Mouse (Mus musculus): Measurements from ENCODE around the gene Auts2. TPM values are rescaled to one million over a fixed set of nuclear protein-coding genes. Genes with fewer than 3 reads are reported as not detected.

The Auts2 gene
- total RNA-seq, 2 experiments from 2014 or later: 40.8 to 53.0 TPM

DNA sequence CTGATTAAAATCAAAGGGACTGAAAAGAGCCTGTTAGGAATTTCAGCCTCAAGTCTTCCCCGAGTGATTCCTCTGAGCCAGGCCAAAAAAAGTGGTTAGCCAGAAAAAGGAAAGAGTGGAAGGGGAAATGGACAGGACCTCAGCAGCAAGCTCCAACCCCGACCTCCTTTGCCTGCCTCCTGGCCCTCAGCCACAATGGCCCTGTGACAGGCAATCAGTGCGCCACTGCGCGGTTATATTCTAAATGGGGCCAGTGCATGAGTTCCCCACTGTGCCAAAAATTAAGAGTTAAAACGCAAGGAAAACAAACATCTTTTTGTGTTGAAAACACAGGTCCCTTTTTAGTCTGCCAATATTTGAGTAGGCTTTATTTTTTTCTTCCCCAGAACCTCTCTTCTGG, 755.1 kb downstream of the Auts2 start:
- intact Hi-C loops (cut with DNase I): no loop called here
- DNase-seq: peak in 1 of 2 experiments; percentile 15

DNA sequence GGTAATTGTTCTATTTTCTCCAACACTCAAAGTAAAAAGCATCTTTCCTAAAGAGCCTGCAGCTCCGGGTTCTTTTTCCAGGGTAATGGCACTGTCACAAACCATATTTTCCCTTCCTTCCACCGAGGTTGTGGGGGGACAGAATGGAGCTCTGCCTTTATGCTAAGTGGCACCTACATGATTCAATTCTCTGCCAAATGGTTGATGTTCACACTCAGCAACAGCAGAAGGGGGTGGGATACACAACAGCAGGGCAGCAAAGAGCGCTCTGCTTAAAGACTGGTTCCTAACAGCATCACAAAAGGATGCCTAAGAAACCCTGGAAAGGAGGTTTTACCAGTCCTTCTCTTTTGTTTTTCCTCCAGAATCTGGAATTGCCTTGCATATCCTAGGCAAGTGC, 759.9 kb downstream of the Auts2 start:
- intact Hi-C loops (cut with DNase I): no loop called here
- DNase-seq: no peak

- intact Hi-C loops (cut with DNase I): no loop called here
- no peak for DNase-seq
Measured at GRCm38 (mm10) chr5:131781063-131781462, 762.1 kb downstream of the Auts2 start.

DNA sequence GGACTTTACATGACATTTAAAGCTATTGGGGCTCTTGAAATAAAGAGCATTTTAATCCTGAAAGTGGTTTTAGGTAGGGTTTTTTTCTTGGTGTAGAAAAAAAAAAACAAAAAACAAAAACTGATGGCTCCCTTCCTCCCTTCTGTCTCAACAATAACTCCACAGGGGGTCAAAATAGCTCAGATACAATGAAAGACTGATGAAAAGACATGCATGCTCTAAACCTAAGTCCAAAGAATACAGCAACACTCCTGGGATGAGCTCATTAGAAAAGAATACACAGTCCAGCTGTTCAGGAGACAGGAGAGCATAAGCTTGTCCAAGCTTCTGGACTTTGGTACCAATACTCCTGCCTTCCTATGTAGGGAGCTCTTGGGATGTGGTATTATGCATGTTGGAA, 764.0 kb downstream of the Auts2 start:
- intact Hi-C loops (cut with DNase I): no loop called here
- no peak for DNase-seq

DNA sequence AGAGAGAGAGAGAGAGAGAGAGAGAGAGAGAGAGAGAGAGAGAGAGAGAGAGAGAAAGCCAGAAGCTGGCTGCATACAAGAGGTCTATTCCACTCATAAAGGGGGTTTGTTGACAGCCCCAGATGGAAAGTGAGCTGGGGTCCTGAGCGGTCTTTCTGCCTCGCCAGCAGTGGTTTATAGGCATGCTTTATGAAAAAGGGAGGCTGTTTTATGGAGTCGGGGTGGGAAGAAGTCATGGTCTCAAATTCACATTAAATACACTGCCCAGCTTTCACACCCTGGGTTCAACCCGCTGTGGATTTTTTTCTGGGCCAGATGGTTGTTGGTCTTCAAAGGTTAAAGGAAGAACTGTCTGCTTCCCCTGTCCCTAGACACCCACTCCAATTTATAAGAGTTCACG, 767.5 kb downstream of the Auts2 start:
- DNase-seq: no peak
- intact Hi-C loops (cut with DNase I): no loop called here

GRCm38 (mm10) chr5:131775222-131775621, 767.9 kb downstream of the Auts2 start:
- intact Hi-C loops (cut with DNase I): no loop called here

GRCm38 (mm10) chr5:131774792-131775191, 768.4 kb downstream of the Auts2 start:
- intact Hi-C loops (cut with DNase I): no loop called here

More at GRCm38 (mm10) chr5:131775222-131775621, 767.9 kb downstream of the Auts2 start:
- DNase-seq: no peak

DNA sequence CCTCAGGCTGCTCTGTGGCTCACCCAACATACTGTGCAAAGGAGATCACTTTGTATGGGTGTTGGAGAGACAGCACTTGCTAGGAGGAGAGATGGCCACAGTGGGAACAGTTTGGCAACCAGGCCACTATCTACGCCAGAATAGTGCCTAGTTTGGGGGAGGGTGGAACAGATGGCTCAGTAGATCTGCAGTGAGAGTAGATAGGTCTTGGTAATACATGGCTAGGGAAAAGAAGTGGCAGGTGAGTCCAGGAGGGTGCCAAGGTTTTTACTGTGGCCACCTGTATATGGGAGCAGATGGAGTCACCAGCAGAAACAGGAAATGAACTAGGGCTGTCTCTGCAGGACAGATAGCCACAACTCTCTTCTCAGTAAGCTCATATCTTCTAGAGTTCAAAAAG, 770.5 kb downstream of the Auts2 start:
- intact Hi-C loops (cut with DNase I): no loop called here
- DNase-seq: no peak

More at GRCm38 (mm10) chr5:131774792-131775191, 768.4 kb downstream of the Auts2 start:
- no peak for DNase-seq

- intact Hi-C loops (cut with DNase I): no loop called here
- DNase-seq: no peak
Measured at GRCm38 (mm10) chr5:131769273-131769672, 773.9 kb downstream of the Auts2 start.

GRCm38 (mm10) chr5:131767699-131768264, 775.4 kb downstream of the Auts2 start:
- no peak for DNase-seq
- intact Hi-C loops (cut with DNase I): no loop called here

GRCm38 (mm10) chr5:131767176-131767575, 776.0 kb downstream of the Auts2 start:
- intact Hi-C loops (cut with DNase I): no loop called here

GRCm38 (mm10) chr5:131759432-131759831, 783.7 kb downstream of the Auts2 start:
- intact Hi-C loops (cut with DNase I): no loop called here
- no peak for DNase-seq

More at GRCm38 (mm10) chr5:131767176-131767575, 776.0 kb downstream of the Auts2 start:
- no peak for DNase-seq

- no peak for DNase-seq
- intact Hi-C loops (cut with DNase I): no loop called here
Measured at GRCm38 (mm10) chr5:131750330-131750729, 792.8 kb downstream of the Auts2 start.

GRCm38 (mm10) chr5:131749211-131749610, 793.9 kb downstream of the Auts2 start:
- DNase-seq: peak; percentile 6 to 17
- intact Hi-C loops (cut with DNase I): no loop called here

GRCm38 (mm10) chr5:131743069-131743468, 800.1 kb downstream of the Auts2 start:
- intact Hi-C loops (cut with DNase I): no loop called here

DNA sequence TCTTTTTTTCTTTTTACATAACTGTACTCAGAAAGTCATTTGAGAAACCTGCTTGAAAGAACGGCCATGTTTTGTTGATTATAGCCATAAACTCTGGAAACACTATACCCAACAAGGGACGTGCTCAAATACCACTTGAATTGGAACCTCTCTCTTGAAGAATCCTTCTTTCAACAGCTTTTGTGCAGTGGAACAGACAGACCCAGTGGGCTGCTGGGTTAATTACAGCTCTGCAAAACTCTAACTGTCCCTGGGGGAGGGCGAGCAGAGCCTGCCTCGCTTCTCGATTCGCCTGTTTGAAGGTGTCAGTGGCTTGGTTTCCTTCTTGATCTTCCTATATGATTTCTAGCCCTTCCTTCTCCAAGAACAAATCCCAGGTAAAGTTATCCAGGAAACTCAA, 805.7 kb downstream of the Auts2 start:
- intact Hi-C loops (cut with DNase I): no loop called here
- no peak for DNase-seq

More at GRCm38 (mm10) chr5:131743069-131743468, 800.1 kb downstream of the Auts2 start:
- no peak for DNase-seq

DNA sequence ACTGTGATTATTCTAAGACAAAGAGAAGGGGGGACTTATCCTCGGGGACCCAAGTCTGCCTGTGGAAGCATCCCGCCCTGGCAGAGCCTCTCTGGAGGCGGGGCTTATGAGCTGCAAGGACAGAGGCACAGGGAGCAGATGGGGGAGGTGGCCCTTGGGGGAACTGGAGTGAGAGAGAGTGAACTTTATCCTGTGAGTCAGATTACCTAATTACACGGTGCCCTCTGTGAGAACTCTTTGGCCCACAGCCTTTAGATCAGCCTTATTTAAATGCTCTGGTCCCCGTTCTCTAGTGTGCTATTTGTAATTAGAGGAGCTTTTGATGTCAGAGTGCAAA, 809.9 kb downstream of the Auts2 start:
- peak in 1 of 2 experiments; percentile 22 for DNase-seq
- intact Hi-C loops (cut with DNase I): no loop called here

GRCm38 (mm10) chr5:131732631-131733323, 810.4 kb downstream of the Auts2 start:
- intact Hi-C loops (cut with DNase I): no loop called here
- DNase-seq: no peak

DNA sequence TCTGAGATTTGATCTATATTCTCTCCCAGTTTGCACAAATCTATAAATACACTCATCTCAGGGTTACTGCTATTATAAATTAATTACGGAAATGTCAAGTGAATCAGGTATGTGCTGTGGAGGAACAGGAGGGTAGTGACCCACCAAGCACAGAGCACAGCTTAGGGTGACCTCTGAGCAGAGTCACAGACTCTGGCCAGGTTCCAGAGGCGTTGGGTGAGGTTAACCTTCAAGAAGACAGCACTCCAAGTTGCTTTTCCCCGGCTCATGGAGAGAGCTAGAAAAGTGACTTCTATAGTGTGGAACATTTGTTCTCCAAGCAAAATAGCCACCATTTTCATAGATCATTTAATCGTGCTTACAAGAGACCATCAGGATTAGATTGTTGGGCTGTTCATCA, 813.7 kb downstream of the Auts2 start:
- peak in 1 of 2 experiments; percentile 14 for DNase-seq
- intact Hi-C loops (cut with DNase I): no loop called here

DNA sequence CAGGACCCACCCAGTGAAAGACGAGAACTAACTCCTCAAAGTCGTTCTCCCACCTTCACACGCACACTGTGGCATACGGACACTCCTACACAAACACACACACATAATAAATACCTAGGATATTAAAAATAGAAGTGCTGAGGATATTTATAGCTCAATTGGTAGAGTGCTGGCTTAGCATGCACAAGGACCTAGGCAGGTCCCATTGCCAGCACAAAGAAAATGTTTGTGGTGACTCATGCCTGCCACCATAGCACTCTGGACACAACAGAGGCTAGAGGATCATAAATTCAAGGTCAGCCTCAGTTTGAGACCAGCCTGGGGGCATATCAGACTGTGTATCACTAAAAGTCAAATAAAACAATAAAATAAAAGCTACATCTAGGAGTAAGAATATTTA, 815.2 kb downstream of the Auts2 start:
- peak in 1 of 2 experiments; percentile 42 for DNase-seq
- intact Hi-C loops (cut with DNase I): no loop called here

DNA sequence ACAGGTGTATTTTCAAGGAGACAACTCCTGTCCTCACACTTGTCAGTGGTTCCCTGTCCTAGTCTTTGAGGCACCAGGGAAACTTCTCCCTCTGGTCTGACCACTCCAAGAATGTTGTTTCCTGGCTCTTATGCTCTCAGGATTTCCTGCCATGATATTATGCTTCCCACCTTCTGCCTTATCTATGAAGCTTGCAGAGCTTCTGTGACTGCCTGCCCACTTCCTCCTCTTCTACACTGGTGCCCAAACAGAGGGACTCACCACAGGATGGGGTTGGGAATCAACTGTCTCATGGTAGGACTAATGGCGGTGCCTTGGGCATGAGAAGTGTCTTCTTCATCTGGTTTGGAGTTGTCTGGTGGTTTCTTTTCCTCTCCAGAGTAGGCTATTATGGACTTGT, 818.6 kb downstream of the Auts2 start:
- intact Hi-C loops (cut with DNase I): no loop called here
- no peak for DNase-seq

- DNase-seq: no peak
- intact Hi-C loops (cut with DNase I): no loop called here
Measured at GRCm38 (mm10) chr5:131722791-131723190, 820.4 kb downstream of the Auts2 start.
